Mouse (Mus musculus) MEL (cell line): ENCODE results near the gene Psors1c2.

Experiments used
- POLR2A ChIP-seq, 2 experiments: IDR thresholded peaks; 2 replicates each; pipeline ENCODE4 v1.6.1; 2011 to 2012; ENCODE audit warnings: low read length in 2 of 2, mild to moderate bottlenecking in 2 of 2, control low read depth in 1 of 2, improper control_type of control experiment in 1 of 2, low read depth in 1 of 2, moderate library complexity in 1 of 2; ENCODE audit not compliant: control insufficient read depth in 1 of 2, insufficient read depth in 1 of 2, poor library complexity in 1 of 2
- USF1 ChIP-seq: IDR thresholded peaks from 2 replicates; pipeline ENCODE4 v1.6.1; 2014; ENCODE audit warnings: low read depth, mild to moderate bottlenecking, inconsistent platforms, low read length, improper control_type of control experiment, moderate library complexity

DNA sequence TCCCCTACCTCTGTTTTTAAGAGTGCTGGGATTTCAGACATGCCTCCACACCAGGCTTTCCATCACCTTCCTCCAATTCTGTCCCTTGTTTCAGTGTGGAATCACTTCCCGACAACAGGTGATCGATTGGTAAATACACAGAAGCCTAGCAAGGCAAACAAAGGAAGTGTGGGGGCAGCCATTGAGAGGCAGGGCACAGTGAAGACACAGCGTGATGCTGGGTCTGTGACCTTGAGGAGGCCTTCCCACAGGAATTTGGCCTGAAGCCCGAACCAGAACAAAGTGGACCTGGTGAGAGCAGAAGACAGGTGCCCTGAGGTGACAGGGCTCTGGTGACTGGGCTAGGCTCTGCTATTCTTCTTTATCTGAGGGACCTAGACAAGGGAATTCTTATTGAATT, 47.3 kb upstream of the Psors1c2 start:
- TF ChIP-seq USF1 (no peak), POLR2A (IDR thresholded peaks at IDR 0.05; ENCODE audit: control insufficient read depth in 1 of 2, insufficient read depth in 1 of 2, low read depth in 1 of 2, low read length in 2 of 2, poor library complexity in 1 of 2) (no peak)
